Mouse (Mus musculus) thymus, adult 2 months (tissue): ENCODE data around the gene Slc6a14. TPM values are rescaled to one million over a fixed set of nuclear protein-coding genes. Genes with fewer than 3 reads are reported as not detected.

Source experiments
- DNase-seq: peaks from one replicate; pipeline ENCODE4 v3.0.0; 2021
- H3K27ac ChIP-seq: fragments of 200-500 bp; 2 replicates; pipeline ENCODE4 v1.5.1; 2012; ENCODE audit warnings: low read length, control low read depth; ENCODE audit not compliant: control insufficient read depth, insufficient read depth
- H3K27me3 ChIP-seq: fragments of 200-500 bp; 2 replicates; pipeline ENCODE4 v1.6.1; 2012; ENCODE audit warnings: mild to moderate bottlenecking, low read length, moderate library complexity, mixed read lengths; ENCODE audit not compliant: control insufficient read depth, insufficient read depth
- H3K36me3 ChIP-seq: fragments of 200-500 bp; 2 replicates; pipeline ENCODE4 v1.6.1; 2012; ENCODE audit warnings: mild to moderate bottlenecking, low read length, moderate library complexity; ENCODE audit not compliant: control insufficient read depth, insufficient read depth
- H3K4me1 ChIP-seq: fragments of 200-500 bp; replicated peaks from 2 replicates; pipeline ENCODE4 v1.6.1; 2012; ENCODE audit warnings: low read length; ENCODE audit not compliant: control insufficient read depth, insufficient read depth
- H3K4me3 ChIP-seq: fragments of 200-500 bp; 2 replicates; pipeline ENCODE4 v1.5.1; 2012; ENCODE audit warnings: mild to moderate bottlenecking, low read length, control low read depth, moderate library complexity; ENCODE audit not compliant: control insufficient read depth, insufficient read depth
- CTCF ChIP-seq: fragments of 200-500 bp; IDR thresholded peaks from 2 replicates; pipeline ENCODE4 v1.5.1; 2012; ENCODE audit warnings: mild to moderate bottlenecking, control low read depth, low read length, moderate library complexity, borderline replicate concordance; ENCODE audit not compliant: control insufficient read depth, poor library complexity, insufficient read depth; ENCODE audit errors: extremely low read depth
- POLR2A ChIP-seq: fragments of 200-500 bp; IDR thresholded peaks from 2 replicates; pipeline ENCODE4 v1.6.1; 2012; ENCODE audit warnings: mild to moderate bottlenecking, low read length, control low read depth, moderate library complexity; ENCODE audit not compliant: control insufficient read depth, poor library complexity, insufficient read depth; ENCODE audit errors: extremely low read depth
- WGBS: fragments of 180-500 bp; shearing (Covaris S2); methylation state at CpG from one replicate; pipeline ENCODE4 v1.1.7; 2018; 5-methylcytosine and 5-hydroxymethylcytosine counted together
- polyA plus RNA-seq: library from polyadenylated mRNA; depleted of rRNA; stranded (reverse); fragments of >200 nt; gene quantifications from 2 replicates; pipeline ENCODE4 v1.2.3, GENCODE M21; 2012; rRNA removed

Slc6a14 gene
- 0.06 and 0.07 TPM in 2 replicates for polyA plus RNA-seq

- Histone ChIP-seq H3K27ac (no peak within 1 kb of the TSS), H3K4me1 (no peaks in the 10 kb centered on the region), H3K36me3 (no peaks in the 10 kb centered on the region), H3K4me3 (no peak within 1 kb of the TSS), H3K27me3 (no peaks in the 10 kb centered on the region)
- TF ChIP-seq CTCF: no peak
- TF ChIP-seq POLR2A: no peak
- no peak for DNase-seq
- 76% methylated on average over 7 of the region's 7 CpGs for WGBS
Measured at GRCm38 (mm10) chrX:21714829-21715228, at the start of gene Slc6a14. TSS of gene Slc6a14 (plus strand) at chrX:21714896.

DNA sequence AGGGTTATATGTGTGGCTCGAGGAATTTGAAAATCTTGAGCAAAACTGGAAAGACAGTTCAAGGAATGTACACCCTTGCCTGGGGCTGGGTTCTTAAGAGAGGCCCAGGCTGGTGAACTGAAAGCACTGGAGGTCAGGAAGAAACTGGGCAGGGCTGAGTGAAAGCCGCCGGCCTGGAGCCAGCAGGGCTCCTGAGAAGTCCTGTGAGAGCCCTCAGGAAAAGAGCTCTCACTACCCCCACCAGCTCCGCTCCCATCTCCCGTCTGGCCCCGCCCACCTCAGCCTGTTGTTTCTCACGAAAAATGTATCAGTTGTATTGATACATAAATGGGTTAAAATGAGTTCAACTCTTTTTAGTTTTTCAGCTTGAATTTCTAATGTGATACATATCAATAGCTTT lies 43.8 kb upstream of the Slc6a14 start:
- DNase-seq: no peak
- no peak for TF ChIP-seq CTCF
- TF ChIP-seq POLR2A: no peak
- H3K4me1 ChIP-seq: no peaks in the 10 kb centered on the region

DNA sequence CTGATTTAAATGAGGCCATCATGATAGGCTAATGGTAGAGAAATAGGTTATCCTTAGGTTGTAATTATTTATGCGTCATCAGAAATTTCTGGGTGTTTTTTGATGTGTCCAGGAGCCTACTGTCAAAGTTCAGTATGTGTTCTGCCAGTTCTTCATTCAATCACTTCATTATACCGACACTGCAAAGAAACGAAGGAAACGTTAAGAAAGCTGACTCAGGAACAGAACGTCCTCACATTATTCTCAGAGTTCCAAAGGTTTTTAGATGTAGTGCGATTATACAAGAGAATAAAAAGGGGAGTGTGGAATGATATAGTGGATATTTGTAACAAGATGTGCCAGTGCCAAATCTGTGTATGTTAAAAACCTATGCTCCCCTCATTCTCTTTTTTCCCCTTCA lies 19.5 kb upstream of the Slc6a14 start:
- no peak overlapping the region for H3K4me3 ChIP-seq
- no peaks in the 10 kb centered on the region for H3K27me3 ChIP-seq
- H3K27ac ChIP-seq: no peak overlapping the region
- H3K4me1 ChIP-seq: no peaks in the 10 kb centered on the region
- WGBS: 85% methylated on average over 6 of the region's 6 CpGs
- DNase-seq: no peak
- no peaks in the 10 kb centered on the region for H3K36me3 ChIP-seq
- no peak for TF ChIP-seq CTCF
- TF ChIP-seq POLR2A: no peak

More for the DNA sequence above, 43.8 kb upstream of the Slc6a14 start:
- Histone ChIP-seq H3K27ac (no peak overlapping the region), H3K4me3 (no peak overlapping the region), H3K27me3 (no peaks in the 10 kb centered on the region), H3K36me3 (no peaks in the 10 kb centered on the region)
- WGBS: 52% methylated on average over 7 of the region's 7 CpGs

GRCm38 (mm10) chrX:21695687-21696086 lies 19.0 kb upstream of the Slc6a14 start:
- 82% methylated on average over 3 of the region's 3 CpGs for WGBS
- H3K27ac ChIP-seq: no peak overlapping the region
- H3K27me3 ChIP-seq: no peaks in the 10 kb centered on the region
- no peaks in the 10 kb centered on the region for H3K4me1 ChIP-seq
- DNase-seq: no peak
- H3K36me3 ChIP-seq: no peaks in the 10 kb centered on the region
- no peak overlapping the region for H3K4me3 ChIP-seq
- TF ChIP-seq CTCF (no peak), POLR2A (no peak)

- Histone ChIP-seq H3K36me3 (no peaks in the 10 kb centered on the region), H3K4me1 (no peaks in the 10 kb centered on the region), H3K4me3 (no peak overlapping the region), H3K27ac (no peak overlapping the region), H3K27me3 (no peaks in the 10 kb centered on the region)
- TF ChIP-seq POLR2A (no peak), CTCF (no peak)
- DNase-seq: no peak
- 53% methylated on average over 4 of the region's 4 CpGs for WGBS
Measured at GRCm38 (mm10) chrX:21701646-21702045, 13.1 kb upstream of the Slc6a14 start.

DNA sequence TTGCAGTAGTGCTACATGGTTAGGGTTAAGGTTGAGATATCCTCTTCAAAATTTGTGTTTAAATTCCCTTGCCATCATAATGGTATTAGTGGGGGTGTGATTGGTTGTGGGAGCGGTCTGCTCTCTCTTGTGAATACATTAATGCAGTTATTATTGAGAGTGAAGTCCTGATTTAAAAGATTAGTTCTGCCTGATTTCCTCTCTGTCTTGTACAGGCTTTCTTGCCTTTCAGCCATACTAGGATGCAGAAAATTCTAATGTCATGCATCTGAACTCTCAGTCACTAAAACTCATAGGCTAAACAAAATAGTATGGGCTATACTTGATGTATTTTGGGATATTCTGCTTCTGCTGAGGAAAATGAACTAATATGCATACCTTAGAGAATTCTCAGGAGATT lies 10.2 kb upstream of the Slc6a14 start:
- no peak for DNase-seq
- Histone ChIP-seq H3K36me3 (no peaks in the 10 kb centered on the region), H3K27ac (no peak overlapping the region), H3K27me3 (no peaks in the 10 kb centered on the region), H3K4me3 (no peak overlapping the region), H3K4me1 (no peaks in the 10 kb centered on the region)
- WGBS: 93% methylated on average over 1 of the region's 1 CpGs
- TF ChIP-seq CTCF (no peak), POLR2A (no peak)

- 71% methylated on average over 5 of the region's 5 CpGs for WGBS
- H3K4me3 ChIP-seq: no peak overlapping the region
- no peak overlapping the region for H3K27ac ChIP-seq
- no peaks in the 10 kb centered on the region for H3K4me1 ChIP-seq
- no peaks in the 10 kb centered on the region for H3K36me3 ChIP-seq
- TF ChIP-seq CTCF: no peak
- no peaks in the 10 kb centered on the region for H3K27me3 ChIP-seq
- no peak for DNase-seq
Measured at GRCm38 (mm10) chrX:21715293-21715692, 597 bp downstream of the Slc6a14 start.
